Mouse (Mus musculus): ENCODE results near the gene Cltc. TPM values are rescaled to one million over a fixed set of nuclear protein-coding genes. Genes with fewer than 3 reads are reported as not detected.

The Cltc gene
- polyA plus RNA-seq, 1 experiment, result 158 TPM

DNA sequence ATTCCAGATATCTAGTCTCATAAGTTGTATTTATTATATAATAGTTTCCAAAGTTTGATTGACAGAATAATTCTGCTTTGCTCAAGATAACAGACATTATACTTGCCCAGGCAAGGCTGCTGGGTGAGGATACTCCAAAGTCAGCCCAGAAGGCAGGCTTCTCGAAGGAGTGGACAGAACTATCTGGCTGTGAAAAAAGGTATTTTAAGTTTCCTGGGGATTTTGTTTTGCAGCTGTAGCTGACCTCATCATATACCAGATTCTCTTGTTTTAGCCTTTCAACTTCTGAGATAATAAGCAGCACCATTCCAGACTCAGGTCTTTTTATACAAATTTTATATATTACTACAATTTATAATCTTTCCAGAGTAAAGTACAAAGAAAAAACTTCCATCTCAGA is 107.8 kb downstream of the Cltc start:
- 88% methylated on average over 1 of the region's 1 CpGs for WGBS
- H3K27ac ChIP-seq (ENCODE audit: insufficient read depth, low read depth, low read length), result no peak overlapping the region
- H3K4me1 ChIP-seq (ENCODE audit: control insufficient read depth, insufficient read depth, low read length), result no peaks in the 10 kb centered on the region
- TF ChIP-seq CTCF (IDR thresholded peaks at IDR 0.05; ENCODE audit: insufficient read depth, low read depth, low read length) (no peak), POLR2A (IDR thresholded peaks at IDR 0.05; ENCODE audit: insufficient read depth, low read depth, low read length) (no peak)
- no peak overlapping the region for H3K4me3 ChIP-seq (ENCODE audit: insufficient read depth, low read depth, low read length)

DNA sequence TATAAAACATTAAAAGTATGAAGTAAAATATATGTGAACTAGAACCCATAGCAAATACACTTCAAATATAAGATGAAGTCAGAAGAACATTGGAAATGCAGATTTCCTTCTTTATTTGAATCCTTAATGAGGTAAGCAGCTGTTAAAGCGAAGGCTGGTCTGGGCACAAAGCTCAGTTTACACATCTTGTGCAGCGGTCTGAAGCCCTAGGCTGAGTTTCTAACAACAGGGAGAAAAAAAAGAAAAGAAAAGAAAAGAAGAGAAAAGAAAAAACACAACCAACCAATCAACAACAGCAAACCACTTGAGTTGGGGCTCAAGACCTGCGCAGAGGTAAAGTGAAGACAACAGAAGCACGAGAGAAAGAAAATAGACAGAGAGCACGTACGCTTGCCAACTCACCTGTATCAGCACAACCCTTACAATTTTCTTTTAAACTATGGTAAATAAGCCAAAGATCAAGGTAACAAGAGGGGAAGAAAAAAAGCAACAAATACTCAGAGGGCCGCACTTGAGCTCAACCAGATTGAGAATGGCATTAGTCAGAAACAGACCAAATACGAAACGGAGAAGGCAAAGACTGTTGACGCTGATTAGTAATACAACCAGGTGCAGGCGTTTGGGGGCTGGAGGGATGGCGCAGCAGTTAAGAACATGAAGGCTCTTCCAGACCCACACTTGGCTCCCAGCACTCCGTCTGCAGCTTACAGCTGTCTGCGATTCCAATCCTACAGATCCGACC is 109.5 kb downstream of the Cltc start:
- TF ChIP-seq CTCF (IDR thresholded peaks at IDR 0.05; ENCODE audit: insufficient read depth, low read depth, low read length) (no peak), POLR2A (IDR thresholded peaks at IDR 0.05; ENCODE audit: insufficient read depth, low read depth, low read length) (no peak)
- WGBS, result 79% methylated on average over 15 of the region's 15 CpGs
- no peak overlapping the region for H3K4me3 ChIP-seq (ENCODE audit: insufficient read depth, low read depth, low read length)

DNA sequence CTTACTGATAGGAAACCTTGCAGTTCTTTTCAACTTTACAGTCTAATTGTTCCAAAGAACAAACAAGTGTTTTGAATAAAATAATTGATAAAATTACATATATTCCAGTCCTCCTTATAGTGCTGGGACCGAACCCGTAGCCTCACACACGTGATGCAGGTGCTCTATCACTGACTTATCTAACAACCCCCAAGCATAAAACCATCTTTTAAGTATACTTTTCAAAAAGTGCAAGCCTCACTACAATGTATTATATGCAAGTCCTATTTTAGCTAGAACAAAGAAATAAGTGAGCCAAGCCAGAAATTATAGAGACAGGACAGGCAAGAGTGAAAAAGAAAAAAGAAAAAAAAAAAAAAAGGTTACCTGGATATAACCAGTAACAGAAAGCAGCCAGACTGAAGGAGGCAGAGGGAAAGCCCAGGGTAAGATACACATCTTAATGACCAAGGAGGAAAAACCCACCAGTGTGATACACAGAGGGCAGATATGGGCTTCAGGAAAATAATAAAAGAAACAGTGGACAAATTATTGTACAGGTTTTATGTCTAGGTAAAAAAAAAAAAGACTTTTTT is 110.4 kb downstream of the Cltc start:
- WGBS, result 85% methylated on average over 3 of the region's 3 CpGs
- Histone ChIP-seq H3K4me3 (ENCODE audit: insufficient read depth, low read depth, low read length) (no peak overlapping the region), H3K27ac (ENCODE audit: insufficient read depth, low read depth, low read length) (no peak overlapping the region), H3K4me1 (ENCODE audit: control insufficient read depth, insufficient read depth, low read length) (no peaks in the 10 kb centered on the region)
- no peak for TF ChIP-seq POLR2A (IDR thresholded peaks at IDR 0.05; ENCODE audit: insufficient read depth, low read depth, low read length)
- no peak for TF ChIP-seq CTCF (IDR thresholded peaks at IDR 0.05; ENCODE audit: insufficient read depth, low read depth, low read length)

More for the DNA sequence above, 109.5 kb downstream of the Cltc start:
- Histone ChIP-seq H3K27ac (ENCODE audit: insufficient read depth, low read depth, low read length) (no peak overlapping the region), H3K4me1 (ENCODE audit: control insufficient read depth, insufficient read depth, low read length) (no peaks in the 10 kb centered on the region)

DNA sequence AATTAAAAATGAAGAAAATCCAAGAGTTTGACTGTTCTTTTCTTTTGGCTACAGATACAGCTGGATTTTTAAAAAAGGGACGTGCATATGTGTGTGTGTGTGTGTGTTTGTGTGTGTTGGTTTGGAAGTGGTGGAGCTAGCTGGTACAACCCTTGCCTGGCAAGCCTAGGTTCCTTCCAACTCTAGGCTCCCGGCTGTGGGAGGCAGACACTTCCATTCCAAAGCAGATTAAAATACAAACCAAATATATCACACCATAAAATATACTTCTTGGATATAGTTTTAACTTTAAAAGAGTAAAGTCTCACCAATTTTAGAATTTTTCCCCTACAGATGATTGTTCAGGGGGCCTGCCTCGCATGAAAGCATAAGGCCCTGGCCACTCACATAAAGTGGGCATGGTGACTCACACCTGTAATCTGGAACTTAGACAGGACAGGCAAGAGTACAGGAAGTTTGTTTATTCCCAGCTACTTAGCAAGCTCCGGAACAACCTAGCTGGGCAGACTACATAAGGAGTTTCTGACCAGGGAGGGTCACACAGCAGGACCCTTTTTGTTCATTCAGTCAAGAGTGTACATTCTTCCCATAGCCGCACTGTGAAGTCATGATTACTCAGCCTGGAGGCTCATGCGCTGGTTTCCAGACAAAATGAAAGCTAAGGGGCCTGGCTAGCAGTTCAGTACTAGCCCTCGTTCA is 111.1 kb downstream of the Cltc start:
- 50% methylated on average over 7 of the region's 7 CpGs for WGBS
- no peak overlapping the region for H3K4me3 ChIP-seq (ENCODE audit: insufficient read depth, low read depth, low read length)
- no peaks in the 10 kb centered on the region for H3K4me1 ChIP-seq (ENCODE audit: control insufficient read depth, insufficient read depth, low read length)
- no peak overlapping the region for H3K27ac ChIP-seq (ENCODE audit: insufficient read depth, low read depth, low read length)
- TF ChIP-seq POLR2A (IDR thresholded peaks at IDR 0.05; ENCODE audit: insufficient read depth, low read depth, low read length), result no peak
- TF ChIP-seq CTCF (IDR thresholded peaks at IDR 0.05; ENCODE audit: insufficient read depth, low read depth, low read length), result no peak

DNA sequence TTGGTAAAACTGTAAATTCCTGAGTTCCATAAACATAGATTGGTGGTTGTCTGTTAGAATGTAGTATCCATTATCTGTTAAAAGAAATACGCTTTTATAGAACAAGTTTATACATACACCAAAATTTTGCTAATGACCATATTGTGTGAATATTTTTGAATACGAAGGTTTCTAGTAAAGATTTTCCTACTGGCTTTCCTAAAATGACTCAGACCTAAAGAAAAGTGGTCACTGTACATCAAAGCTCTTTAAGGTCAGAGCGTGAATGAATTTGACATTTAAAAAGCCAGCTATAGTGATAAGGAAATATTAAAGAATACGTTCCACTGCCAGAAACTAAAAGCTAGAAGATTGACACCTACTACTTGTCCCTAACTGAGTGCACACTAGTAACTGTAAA is 112.8 kb downstream of the Cltc start:
- 97% methylated on average over 4 of the region's 4 CpGs for WGBS
- no peak for TF ChIP-seq CTCF (IDR thresholded peaks at IDR 0.05; ENCODE audit: insufficient read depth, low read depth, low read length)
- TF ChIP-seq POLR2A (IDR thresholded peaks at IDR 0.05; ENCODE audit: insufficient read depth, low read depth, low read length), result no peak
- Histone ChIP-seq H3K4me1 (ENCODE audit: control insufficient read depth, insufficient read depth, low read length) (no peaks in the 10 kb centered on the region), H3K27ac (ENCODE audit: insufficient read depth, low read depth, low read length) (no peak overlapping the region), H3K4me3 (ENCODE audit: insufficient read depth, low read depth, low read length) (no peak overlapping the region)

Other genes with a start within 250 kb of the Cltc start
- gene Rps6kb1, start 212.8 kb downstream of the Cltc start, polyA plus RNA-seq (2012; ENCODE audit: insufficient read depth, insufficient read length, low replicate concordance, missing spikeins), result not detected in 2 replicates
- gene Tubd1, start 212.6 kb downstream of the Cltc start, polyA plus RNA-seq (2012; ENCODE audit: insufficient read depth, insufficient read length, low replicate concordance, missing spikeins), result not detected in 2 replicates
- not detected in 2 replicates for gene Vmp1, start 73.7 kb downstream of the Cltc start, polyA plus RNA-seq (2012; ENCODE audit: insufficient read depth, insufficient read length, low replicate concordance, missing spikeins)
- not detected in 2 replicates for gene Ptrh2, start 73.6 kb downstream of the Cltc start, polyA plus RNA-seq (2012; ENCODE audit: insufficient read depth, insufficient read length, low replicate concordance, missing spikeins)
- not detected in 2 replicates for gene Dhx40, start 50.2 kb upstream of the Cltc start, polyA plus RNA-seq (2012; ENCODE audit: insufficient read depth, insufficient read length, low replicate concordance, missing spikeins)
- gene Ypel2, start 236.1 kb upstream of the Cltc start, polyA plus RNA-seq (2012; ENCODE audit: insufficient read depth, insufficient read length, low replicate concordance, missing spikeins), result not detected in 2 replicates

Data from olfactory bulb, adult 2 months (tissue).